Mouse (Mus musculus) CH12.LX (cell line): ENCODE data around the gene Efna1. TPM values are rescaled to one million over a fixed set of nuclear protein-coding genes. Genes with fewer than 3 reads are reported as not detected.

Experiments
- DNase-seq: peaks from one replicate; pipeline ENCODE4 v3.0.0-alpha.2; 2013; ENCODE audit errors: extremely low read depth
- H3K27ac ChIP-seq: 2 replicates; pipeline ENCODE4 v1.5.1; 2012; ENCODE audit warnings: low read depth, mild to moderate bottlenecking, control low read depth, moderate library complexity; ENCODE audit not compliant: insufficient read depth
- H3K27me3 ChIP-seq: replicated peaks from 2 replicates; pipeline ENCODE3; 2012; ENCODE audit warnings: inconsistent platforms
- H3K36me3 ChIP-seq, 2 experiments: replicated peaks in 1 of 2; 2 replicates each; pipeline versions ENCODE3 to v1.6.1; 2012; ENCODE audit warnings: inconsistent platforms in 1 of 2, low read length in 1 of 2, mild to moderate bottlenecking in 1 of 2, mixed read lengths in 1 of 2, moderate library complexity in 1 of 2; ENCODE audit not compliant: control insufficient read depth in 1 of 2, insufficient read depth in 1 of 2
- H3K4me1 ChIP-seq, 2 experiments: 2 replicates each; pipeline ENCODE4 v1.6.1; 2012; ENCODE audit warnings: inconsistent platforms in 1 of 2, moderate library complexity in 1 of 2; ENCODE audit not compliant: insufficient read depth in 2 of 2, control insufficient read depth in 1 of 2
- H3K4me2 ChIP-seq: 2 replicates; pipeline ENCODE4 v1.6.1; 2012; ENCODE audit warnings: low read depth, mild to moderate bottlenecking, control low read depth; ENCODE audit not compliant: poor library complexity, insufficient read depth, severe bottlenecking
- H3K4me3 ChIP-seq, 3 experiments: fragments of 150-350 bp in 1 of 3; sonication (generic) in 1 of 3; replicated peaks in 1 of 3; 2 replicates each; pipeline versions ENCODE3 to v1.5.1; 2011 to 2012; ENCODE audit warnings: low read depth in 2 of 3, low read length in 2 of 3, mild to moderate bottlenecking in 2 of 3, moderate library complexity in 2 of 3, control low read depth in 1 of 3, improper control_type of control experiment in 1 of 3, inconsistent platforms in 1 of 3, mixed read lengths in 1 of 3; ENCODE audit not compliant: poor library complexity in 1 of 3
- H3K79me2 ChIP-seq: replicated peaks from 2 replicates; pipeline ENCODE4 v1.6.1; 2012; ENCODE audit warnings: mild to moderate bottlenecking, moderate library complexity; ENCODE audit not compliant: control insufficient read depth, poor library complexity, insufficient read depth, severe bottlenecking; ENCODE audit errors: extremely low read depth
- H3K9ac ChIP-seq: 2 replicates; pipeline ENCODE4 v1.6.1; 2012; ENCODE audit warnings: low read depth, mild to moderate bottlenecking, control low read depth, moderate library complexity; ENCODE audit not compliant: insufficient read depth
- H3K9me3 ChIP-seq: replicated peaks from 2 replicates; pipeline ENCODE3; 2012; ENCODE audit warnings: low read length, inconsistent platforms, mixed read lengths
- CHD1 ChIP-seq: IDR thresholded peaks from 2 replicates; pipeline ENCODE4 v1.6.1; 2012; ENCODE audit warnings: low read depth, low read length, improper control_type of control experiment, inconsistent platforms
- CHD2 ChIP-seq: IDR thresholded peaks from 2 replicates; pipeline ENCODE4 v1.6.1; 2011; ENCODE audit warnings: low read length, improper control_type of control experiment
- CTCF ChIP-seq, 2 experiments: IDR thresholded peaks in 1 of 2; conservative IDR thresholded peaks in 1 of 2; 2 replicates each; pipeline ENCODE4 v1.5.1; 2011 to 2012; ENCODE audit warnings: low read depth in 2 of 2, low read length in 2 of 2, improper control_type of control experiment in 1 of 2, inconsistent platforms in 1 of 2, mild to moderate bottlenecking in 1 of 2, moderate library complexity in 1 of 2
- E2F4 ChIP-seq: IDR thresholded peaks from 2 replicates; pipeline ENCODE4 v1.6.1; 2011; ENCODE audit warnings: low read depth, low read length, improper control_type of control experiment; ENCODE audit not compliant: insufficient replicate concordance
- EP300 ChIP-seq: IDR thresholded peaks from 2 replicates; pipeline ENCODE4 v1.6.1; 2011; ENCODE audit warnings: low read length, improper control_type of control experiment
- HCFC1 ChIP-seq: IDR thresholded peaks from 2 replicates; pipeline ENCODE4 v1.6.1; 2012; ENCODE audit warnings: low read depth, mild to moderate bottlenecking, inconsistent platforms, low read length, improper control_type of control experiment
- IRF4 ChIP-seq: IDR thresholded peaks from 2 replicates; pipeline ENCODE4 v1.6.1; 2014; ENCODE audit warnings: low read depth, mild to moderate bottlenecking, inconsistent platforms, low read length, improper control_type of control experiment
- MAFK ChIP-seq: IDR thresholded peaks from 2 replicates; pipeline ENCODE4 v1.6.1; 2011; ENCODE audit warnings: low read length, improper control_type of control experiment; ENCODE audit not compliant: insufficient replicate concordance
- MAX ChIP-seq: IDR thresholded peaks from 2 replicates; pipeline ENCODE4 v1.6.1; 2011; ENCODE audit warnings: low read length, improper control_type of control experiment
- MEF2A ChIP-seq: IDR thresholded peaks from 2 replicates; pipeline ENCODE4 v1.6.1; 2014; ENCODE audit warnings: low read depth, mild to moderate bottlenecking, inconsistent platforms, low read length, improper control_type of control experiment, borderline replicate concordance
- MXI1 ChIP-seq: IDR thresholded peaks from 2 replicates; pipeline ENCODE4 v1.6.1; 2011; ENCODE audit warnings: mild to moderate bottlenecking, low read depth, low read length, improper control_type of control experiment
- MYC ChIP-seq: IDR thresholded peaks from 2 replicates; pipeline ENCODE4 v1.6.1; 2011; ENCODE audit warnings: low read depth, mild to moderate bottlenecking, improper control_type of control experiment, low read length
- NRF1 ChIP-seq: IDR thresholded peaks from 2 replicates; pipeline ENCODE4 v1.6.1; 2014; ENCODE audit warnings: low read depth, mild to moderate bottlenecking, inconsistent platforms, low read length, improper control_type of control experiment, moderate library complexity
- POLR2AphosphoS2 ChIP-seq: IDR thresholded peaks from 2 replicates; pipeline ENCODE4 v1.6.1; 2011; ENCODE audit warnings: low read depth, low read length, improper control_type of control experiment
- RAD21 ChIP-seq: IDR thresholded peaks from 2 replicates; pipeline ENCODE4 v1.6.1; 2011; ENCODE audit warnings: low read depth, mild to moderate bottlenecking, low read length, improper control_type of control experiment, moderate library complexity
- SIN3A ChIP-seq: IDR thresholded peaks from 2 replicates; pipeline ENCODE4 v1.6.1; 2012; ENCODE audit warnings: low read length, improper control_type of control experiment, inconsistent platforms
- SMC3 ChIP-seq: IDR thresholded peaks from 2 replicates; pipeline ENCODE4 v1.6.1; 2011; ENCODE audit warnings: low read depth, low read length, improper control_type of control experiment
- USF1 ChIP-seq: IDR thresholded peaks from 2 replicates; pipeline ENCODE4 v1.6.1; 2014; ENCODE audit warnings: low read depth, mild to moderate bottlenecking, inconsistent platforms, low read length, improper control_type of control experiment
- ZC3H11A ChIP-seq: IDR thresholded peaks from 2 replicates; pipeline ENCODE4 v1.6.1; 2012; ENCODE audit warnings: low read depth, mild to moderate bottlenecking, inconsistent platforms, low read length, improper control_type of control experiment
- ZNF384 ChIP-seq: IDR thresholded peaks from 2 replicates; pipeline ENCODE4 v1.6.1; 2012; ENCODE audit warnings: low read depth, low read length, improper control_type of control experiment, inconsistent platforms
- dilution Hi-C: fragments of 300-500 bp; cut with MboI; formaldehyde crosslinking; loops from 2 replicates; pipeline ENCODE4 v1.14.3; 2020; ENCODE audit warnings: low sequenced_read_pairs; ENCODE audit not compliant: extremely low pct_unique_long_range_greater_than_20kb, extremely low pct_ligation_motif_present
- in situ Hi-C: fragments of 300-500 bp; cut with MboI; formaldehyde crosslinking; loops from 3 replicates; pipeline ENCODE4 v1.14.3; 2019; ENCODE audit warnings: low sequenced_read_pairs, low pct_ligation_motif_present, low pct_unique_long_range_greater_than_20kb, mixed read lengths
- polyA plus RNA-seq: library from polyadenylated mRNA; unstranded; fragments of >175 nt; gene quantifications from 2 replicates; pipeline ENCODE4 v1.2.1, GENCODE M21; 2012; ENCODE audit warnings: low read depth; ENCODE audit not compliant: insufficient read length
- total RNA-seq, 2 experiments: library from RNA; depleted of rRNA; stranded (reverse); fragments of 300-350 nt in 1 of 2; fragments of >200 nt in 1 of 2; gene quantifications; 2 replicates each; pipeline ENCODE4 v1.2.3; 2012 to 2014

Efna1 gene
- total and polyA plus RNA-seq, 3 experiments, result 0.70 to 0.93 (median 0.71) TPM

DNA sequence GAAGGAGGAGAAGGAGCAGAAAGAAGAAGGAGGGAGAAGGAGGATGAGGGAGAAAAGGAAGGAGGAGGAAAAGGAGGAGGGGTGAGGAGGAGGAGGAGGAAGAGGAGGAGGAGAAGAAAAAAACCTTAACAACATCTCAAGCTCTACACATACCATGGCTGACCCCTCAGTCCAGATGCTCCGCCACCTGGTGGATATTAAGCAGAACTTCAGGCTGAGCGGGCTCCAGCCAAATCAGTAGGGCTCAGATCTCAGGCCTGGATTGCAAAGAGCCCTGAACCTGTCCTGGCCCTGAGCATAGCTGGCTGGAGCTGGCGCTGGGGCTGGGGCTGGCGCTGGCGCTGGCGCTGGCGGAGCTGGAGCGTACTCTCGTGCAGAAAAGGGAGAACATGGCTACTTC, 27.1 kb upstream of the Efna1 start:
- Histone ChIP-seq H3K79me2 (no peaks in the 10 kb centered on the region), H3K36me3 (no peaks in the 10 kb centered on the region), H3K4me1 (peaks cover 2 to 9% of the 10 kb centered on the region in 2 experiments; a peak in 3 of 4 replicates), H3K9ac (no peak overlapping the region), H3K27ac (no peak overlapping the region), H3K27me3 (peaks cover 2% of the 10 kb centered on the region), H3K4me2 (no peak overlapping the region), H3K4me3 (no peak overlapping the region), H3K9me3 (peaks cover 5% of the 10 kb centered on the region)
- dilution Hi-C loops, result no loop called here
- in situ Hi-C loops, result no loop called here
- DNase-seq, result peak; percentile 79
- TF ChIP-seq HCFC1 (peak; percentile 12; the same call in 1 of the 2 replicates), ZNF384 (peak; percentile 85), CHD2 (no peak), CTCF (conservative IDR thresholded peaks at IDR 0.05 in 1 of 2, IDR thresholded peaks at IDR 0.05 in 1 of 2; ENCODE audit: low read depth in 2 of 2, low read length in 2 of 2) (peak; percentile 59 to 90), RAD21 (peak; percentile 56), POLR2AphosphoS2 (no peak), IRF4 (0 out of 2 replicates have a peak, but pooled peaks have one; percentile 22), SMC3 (peak; percentile 88), ZC3H11A (peak; percentile 28; the same call in 1 of the 2 replicates), MAX (no peak; the same call in 1 of the 2 replicates), E2F4 (no peak), USF1 (no peak), SIN3A (0 out of 2 replicates have a peak, but pooled peaks have one; percentile 34), NRF1 (no peak)

DNA sequence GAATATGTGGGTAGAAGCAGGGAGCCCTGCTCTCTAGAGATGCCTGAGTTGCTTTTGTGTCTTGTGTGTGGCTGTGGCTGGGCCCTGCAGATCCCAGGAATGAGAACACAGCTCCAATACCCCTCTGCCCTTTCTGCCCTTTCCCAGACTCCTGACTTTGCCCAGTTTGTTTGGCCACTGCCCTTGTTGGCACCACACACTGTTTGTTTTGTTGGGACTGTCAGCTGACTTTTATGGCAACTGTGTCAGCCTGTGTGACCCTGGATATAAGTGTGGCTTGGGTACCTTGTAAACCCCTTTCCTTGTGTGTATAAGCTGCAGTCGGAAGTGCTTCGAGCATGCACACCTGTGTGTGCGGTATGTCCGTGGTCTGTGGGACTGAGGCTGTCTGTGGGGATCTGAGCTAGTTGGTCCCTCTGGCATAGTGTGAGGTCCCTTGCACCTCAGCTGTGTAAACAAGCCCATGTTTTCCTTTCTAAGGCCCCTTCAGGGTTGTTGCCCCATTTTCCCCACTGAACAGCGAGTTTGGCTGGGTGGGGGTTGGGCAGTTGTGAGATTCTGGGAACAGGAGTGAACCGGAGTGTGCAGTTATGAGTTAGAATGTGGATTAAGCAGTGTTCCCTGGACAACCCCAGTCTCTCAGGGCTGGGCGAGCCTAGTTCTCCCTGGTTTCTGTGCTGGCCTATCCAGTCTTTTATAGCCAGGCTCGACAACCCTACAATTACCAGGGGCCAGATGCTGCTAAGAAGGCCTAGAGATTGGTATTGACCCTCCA, 24.8 kb upstream of the Efna1 start:
- dilution Hi-C loops (no loop called here), in situ Hi-C loops (no loop called here)
- H3K9me3 ChIP-seq, result peaks cover under 1% of the 10 kb centered on the region
- no peaks in the 10 kb centered on the region for H3K36me3 ChIP-seq
- H3K9ac ChIP-seq, result no peak overlapping the region
- H3K79me2 ChIP-seq, result no peaks in the 10 kb centered on the region
- H3K4me3 ChIP-seq, result no peak overlapping the region
- TF ChIP-seq NRF1 (no peak), POLR2AphosphoS2 (no peak), CHD1 (no peak), MAFK (no peak), SMC3 (no peak), EP300 (no peak), MYC (no peak), MEF2A (no peak), USF1 (no peak), MXI1 (no peak)
- no peak for DNase-seq
- H3K27ac ChIP-seq, result no peak overlapping the region
- H3K4me2 ChIP-seq, result no peak overlapping the region
- no peaks in the 10 kb centered on the region for H3K4me1 ChIP-seq
- H3K27me3 ChIP-seq, result peaks cover 2% of the 10 kb centered on the region
